Mouse (Mus musculus) thymus, postnatal 14 days (tissue): ENCODE results near the gene Cnfn.
A peak's percentile ranks its signal among the peaks of the same experiment; 100 is the strongest.
"Not testable (repeated sequence)": the region's sequence is repeated elsewhere in the genome, so short reads cannot be mapped to it uniquely, and the experiment has no call there.

Source experiments
- DNase-seq: peaks from one replicate; pipeline ENCODE4 v3.0.0; 2021

Gene Cnfn

DNA sequence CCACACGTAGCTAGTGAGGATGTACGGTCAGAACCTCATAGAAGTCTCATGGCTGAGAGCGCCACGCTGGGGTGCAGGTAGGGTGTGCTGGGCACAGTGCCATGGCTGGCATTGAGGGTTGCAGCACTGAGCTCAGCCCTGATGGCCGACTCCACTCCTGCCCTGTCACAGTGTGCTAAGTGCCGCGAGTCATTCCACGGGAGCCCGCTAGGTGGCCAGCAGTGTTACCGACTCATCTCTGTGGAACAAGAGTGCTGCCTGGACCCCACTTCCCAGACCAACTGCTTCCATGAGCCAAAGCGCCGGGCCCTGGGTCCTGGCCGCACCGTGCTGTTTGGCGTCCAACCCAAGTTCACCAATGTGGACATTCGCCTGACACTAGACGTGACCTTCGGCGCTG lies 6.4 kb downstream of the Cnfn start:
- no peak for DNase-seq

DNA sequence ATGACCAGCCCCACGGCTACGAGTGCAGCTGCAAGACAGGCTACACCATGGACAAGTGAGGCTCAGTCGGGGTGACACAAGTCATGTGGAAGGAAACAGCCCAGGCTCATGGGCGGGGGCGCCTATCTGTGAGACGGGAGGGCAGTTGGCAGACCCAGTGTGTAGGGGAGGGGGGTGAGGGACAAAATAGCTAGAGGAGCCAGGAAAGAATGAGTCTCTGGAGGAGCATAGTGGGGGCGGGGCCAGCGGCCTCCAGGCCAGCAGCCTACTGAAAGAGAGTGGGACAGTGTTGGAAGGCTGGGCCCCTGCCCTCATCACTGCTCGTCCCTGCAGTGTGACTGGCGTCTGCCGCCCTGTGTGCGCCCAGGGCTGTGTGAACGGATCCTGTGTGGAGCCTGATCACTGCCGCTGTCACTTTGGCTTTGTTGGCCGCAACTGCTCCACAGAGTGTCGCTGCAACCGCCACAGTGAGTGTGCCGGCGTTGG lies 10.8 kb downstream of the Cnfn start:
- DNase-seq = no peak

DNA sequence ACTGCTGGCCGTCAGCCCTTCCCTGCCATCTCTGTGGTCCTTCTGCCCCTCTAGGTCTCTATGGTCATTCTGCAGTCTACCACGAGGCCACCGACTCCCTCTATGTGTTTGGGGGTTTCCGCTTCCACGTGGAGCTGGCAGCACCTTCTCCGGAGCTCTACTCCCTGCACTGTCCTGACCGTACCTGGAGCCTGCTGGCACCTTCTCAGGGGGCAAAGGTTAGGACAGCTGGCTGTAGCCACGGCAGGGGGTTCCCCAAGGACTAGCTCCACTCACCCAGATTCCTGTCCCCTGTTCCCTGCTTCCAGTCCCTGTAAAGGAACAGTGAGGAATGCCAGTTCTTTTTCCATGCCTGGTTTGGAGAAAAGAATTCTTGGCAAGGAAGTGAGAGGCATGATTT lies 20.7 kb downstream of the Cnfn start:
- no peak for DNase-seq

DNA sequence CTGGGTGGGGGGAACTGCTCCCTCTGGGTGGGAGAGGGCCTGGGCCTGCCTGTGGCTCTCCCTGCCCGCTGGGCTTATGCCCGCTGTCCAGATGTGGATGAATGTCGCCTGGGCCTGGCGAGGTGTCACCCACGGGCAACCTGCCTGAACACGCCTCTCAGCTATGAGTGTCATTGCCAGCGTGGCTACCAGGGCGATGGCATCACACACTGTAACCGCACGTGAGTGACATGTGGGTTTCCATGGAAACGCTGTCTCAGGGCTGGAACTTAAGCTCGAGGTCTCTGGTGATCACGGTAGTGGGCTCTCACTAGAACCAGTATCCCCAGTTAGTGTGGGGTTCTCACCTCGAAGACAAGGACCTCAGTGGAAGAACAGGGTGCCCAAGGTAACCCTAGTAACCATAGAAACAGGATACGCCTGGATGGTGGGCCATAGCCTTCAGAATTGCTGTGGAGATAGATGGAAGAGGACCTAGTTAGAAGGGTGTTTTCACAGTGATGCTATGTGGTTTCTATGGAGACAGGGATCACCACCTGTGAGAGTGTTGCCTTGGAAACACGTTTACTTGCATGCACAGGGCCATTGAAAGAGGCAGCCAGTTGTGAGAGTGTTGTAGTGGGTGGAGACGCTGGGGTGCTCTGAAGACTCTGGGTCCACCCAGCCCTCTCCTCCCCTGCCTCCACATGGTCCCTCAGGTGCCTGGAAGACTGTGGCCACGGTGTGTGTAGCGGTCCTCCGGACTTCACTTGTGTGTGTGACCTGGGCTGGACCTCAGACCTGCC lies 28.3 kb downstream of the Cnfn start:
- DNase-seq = no peak

DNA sequence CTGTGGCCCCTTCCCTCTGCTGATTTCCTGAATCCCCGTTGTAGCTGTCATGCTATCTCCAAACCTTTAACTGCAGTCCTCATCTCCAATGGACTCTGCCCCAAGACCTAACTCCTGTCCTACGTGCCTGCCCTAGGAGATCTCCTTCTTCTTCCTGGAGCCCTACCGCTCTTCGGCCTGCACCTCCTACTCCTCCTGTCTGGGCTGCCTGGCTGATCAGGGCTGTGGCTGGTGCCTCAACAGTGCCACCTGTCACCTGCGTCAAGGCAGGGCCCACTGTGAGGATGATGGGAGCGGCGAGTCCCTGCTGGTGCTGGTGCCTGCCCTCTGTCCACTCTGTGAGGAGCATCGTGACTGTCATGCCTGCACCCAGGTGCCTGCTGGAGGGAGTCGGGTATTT lies 30.2 kb downstream of the Cnfn start:
- no peak for DNase-seq

DNA sequence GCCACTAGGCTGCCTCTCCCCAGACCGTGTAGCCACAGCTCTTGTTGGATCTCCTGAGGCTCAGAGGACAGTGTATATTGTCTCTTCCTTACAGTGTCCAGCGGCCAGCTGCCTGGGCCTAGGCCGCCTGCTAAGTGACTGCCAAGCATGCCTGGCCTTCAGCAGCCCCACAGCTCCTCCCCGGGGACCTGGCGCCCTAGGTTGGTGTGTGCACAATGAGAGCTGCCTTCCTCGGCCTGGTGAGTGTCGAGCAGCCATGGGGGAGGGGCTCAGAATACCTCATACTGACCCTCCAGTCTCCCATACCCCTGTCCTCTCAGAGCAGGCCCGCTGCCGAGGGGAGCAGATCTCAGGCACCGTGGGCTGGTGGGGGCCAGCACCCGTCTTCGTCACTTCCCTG lies 35.1 kb downstream of the Cnfn start:
- no peak for DNase-seq

DNA sequence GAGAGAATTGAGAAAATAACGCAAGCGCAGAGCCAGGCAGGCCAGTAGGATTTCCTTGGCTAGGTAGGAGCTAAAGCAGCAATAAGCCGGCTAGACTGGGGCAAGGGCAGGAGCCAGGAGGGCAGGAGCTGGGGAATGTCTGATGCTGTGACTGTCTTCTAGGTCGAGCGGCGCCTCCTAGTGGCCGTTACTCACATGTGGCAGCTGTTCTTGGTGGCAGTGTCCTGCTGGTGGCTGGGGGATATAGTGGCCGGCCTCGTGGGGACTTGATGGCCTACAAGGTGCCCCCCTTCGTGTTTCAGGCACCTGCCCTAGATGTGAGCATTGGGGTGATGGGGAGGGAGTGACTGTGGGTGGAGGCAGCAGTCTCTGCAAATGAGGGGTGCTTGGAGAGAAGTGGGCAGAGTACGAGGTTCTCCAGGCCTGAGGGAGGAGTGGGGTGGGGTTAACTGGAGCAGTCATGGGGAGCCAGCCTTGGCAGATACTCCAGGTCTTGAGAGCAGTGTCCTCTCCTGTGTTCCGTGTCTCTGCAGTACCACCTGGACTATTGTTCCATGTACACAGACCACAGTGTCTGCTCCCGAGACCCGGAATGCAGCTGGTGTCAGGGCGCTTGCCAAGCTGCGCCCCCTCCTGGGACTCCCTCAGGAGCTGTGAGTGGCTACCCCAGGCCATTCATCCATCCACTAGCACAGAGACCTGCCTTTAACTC lies 35.8 kb downstream of the Cnfn start:
- DNase-seq = peak; percentile 78

DNA sequence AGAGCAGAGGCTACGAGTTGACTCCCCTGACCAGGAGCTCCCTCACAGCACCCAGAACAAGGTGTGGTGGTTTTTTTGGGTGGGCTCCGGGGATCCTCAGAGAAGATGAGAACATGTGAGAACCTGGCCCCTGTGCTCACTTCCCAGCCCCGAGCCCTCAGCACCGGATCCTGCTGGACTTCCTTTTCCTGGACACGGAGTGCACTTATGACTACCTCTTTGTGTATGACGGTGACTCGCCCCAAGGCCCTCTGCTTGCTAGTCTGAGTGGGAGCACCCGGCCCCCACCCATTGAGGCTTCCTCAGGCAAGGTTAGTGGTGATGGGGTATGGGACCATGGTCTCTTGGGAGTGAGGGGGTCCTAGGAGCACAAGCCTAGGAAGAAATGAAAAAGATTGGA lies 43.3 kb downstream of the Cnfn start:
- DNase-seq = no peak

DNA sequence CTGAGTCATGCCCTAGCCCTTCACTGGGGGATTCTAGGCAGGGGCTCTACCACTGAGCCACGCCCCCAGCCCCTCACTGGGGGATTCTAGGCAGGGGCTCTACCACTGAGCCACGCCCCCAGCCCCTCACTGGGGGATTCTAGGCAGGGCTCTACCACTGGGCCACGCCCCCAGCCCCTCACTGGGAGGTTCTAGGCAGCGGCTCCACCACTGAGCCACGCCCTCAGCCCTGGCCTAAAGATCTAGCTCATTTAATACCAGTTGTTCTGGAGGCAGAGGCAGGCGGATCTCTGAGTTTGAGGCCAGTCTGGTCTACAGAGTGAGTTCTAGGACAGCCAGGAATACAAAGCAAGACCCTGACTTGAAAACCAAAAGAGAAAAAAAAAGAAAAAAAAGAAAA lies 44.1 kb downstream of the Cnfn start:
- DNase-seq = not testable (repeated sequence)

DNA sequence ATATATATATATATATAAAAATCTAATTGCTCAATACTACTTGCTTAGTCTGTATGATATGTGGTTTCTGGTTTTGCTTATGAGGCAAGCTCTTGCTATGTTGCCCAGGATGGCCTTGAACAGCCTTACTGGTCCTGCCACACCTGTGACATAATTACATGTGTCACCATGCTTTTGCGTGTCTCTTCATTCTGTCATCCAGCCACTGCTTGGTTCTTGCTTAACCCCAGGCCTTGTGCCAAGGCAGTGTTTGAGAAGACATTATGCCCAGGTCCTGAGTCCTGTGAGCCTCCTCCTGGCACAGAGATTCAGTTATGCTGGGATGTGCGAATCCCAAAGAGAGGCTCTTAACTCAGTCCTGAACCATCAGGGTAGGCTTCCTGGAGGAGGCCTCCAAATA lies 46.3 kb downstream of the Cnfn start:
- DNase-seq = no peak

DNA sequence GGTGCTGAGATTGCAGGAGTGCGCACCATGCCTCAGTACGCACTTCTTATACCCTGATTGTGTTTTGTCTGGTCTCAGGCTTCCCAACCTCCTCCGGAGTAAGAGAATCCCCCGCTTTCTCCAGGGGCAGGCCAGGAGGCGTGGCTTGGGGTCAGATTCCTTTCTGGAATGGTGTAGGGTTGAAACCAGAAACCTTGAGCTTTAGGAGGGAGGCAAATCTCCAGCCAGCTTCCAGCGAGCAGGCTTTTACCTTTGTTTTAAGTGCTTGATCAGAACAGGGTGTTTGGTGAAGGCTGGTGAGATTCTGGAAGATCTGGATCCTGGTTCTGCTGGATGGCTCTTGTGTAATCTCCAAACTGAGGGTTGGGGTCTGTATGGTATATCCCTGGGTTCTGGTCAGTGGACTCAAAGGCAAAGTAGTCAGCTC lies 47.5 kb downstream of the Cnfn start:
- no peak for DNase-seq
